Mouse (Mus musculus): ENCODE results near the gene Nuak2.
"Not testable (repeated sequence)": the region's sequence is repeated elsewhere in the genome, so short reads cannot be mapped to it uniquely, and the experiment has no call there.

The Nuak2 gene

DNA sequence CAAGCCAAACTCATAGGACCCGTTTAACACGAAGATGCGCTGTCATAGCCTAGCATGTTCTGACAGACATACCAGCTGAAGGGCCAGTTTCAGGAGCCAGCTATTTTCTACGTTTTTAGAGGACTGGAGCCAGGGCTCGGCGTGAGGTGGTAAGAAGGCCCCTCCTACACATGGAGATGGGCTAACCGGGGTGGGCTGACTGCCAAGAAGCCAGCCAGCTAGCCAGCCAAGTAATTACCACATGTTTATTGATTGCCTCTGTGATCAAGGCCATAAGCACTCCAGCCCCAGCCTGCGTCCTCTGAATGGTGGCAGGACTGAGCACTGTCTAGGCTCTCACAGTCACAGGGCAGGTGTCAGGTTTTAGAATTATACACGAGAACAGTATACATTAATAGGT, 10.9 kb downstream of the Nuak2 start:
- no peak for DNase-seq (ENCODE audit: low spot score in 2 of 2)

DNA sequence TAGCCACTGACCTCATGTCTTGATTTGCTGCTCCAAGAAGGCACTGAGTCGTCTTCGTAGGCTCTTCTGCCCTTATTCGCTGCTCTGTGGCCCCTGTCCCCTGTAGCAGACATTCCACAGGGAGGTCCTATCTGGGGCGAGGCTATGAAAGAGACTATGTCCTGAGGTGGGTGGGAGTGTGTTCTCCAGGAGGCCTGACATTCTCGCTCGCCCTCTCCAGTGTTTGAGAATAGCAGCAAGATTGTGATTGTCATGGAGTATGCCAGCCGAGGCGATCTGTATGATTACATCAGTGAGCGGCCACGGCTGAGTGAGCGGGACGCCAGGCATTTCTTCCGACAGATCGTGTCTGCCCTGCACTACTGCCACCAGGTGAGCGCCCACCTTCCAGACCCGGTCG, 11.6 kb downstream of the Nuak2 start:
- no peak for DNase-seq (ENCODE audit: low spot score in 2 of 2)

DNA sequence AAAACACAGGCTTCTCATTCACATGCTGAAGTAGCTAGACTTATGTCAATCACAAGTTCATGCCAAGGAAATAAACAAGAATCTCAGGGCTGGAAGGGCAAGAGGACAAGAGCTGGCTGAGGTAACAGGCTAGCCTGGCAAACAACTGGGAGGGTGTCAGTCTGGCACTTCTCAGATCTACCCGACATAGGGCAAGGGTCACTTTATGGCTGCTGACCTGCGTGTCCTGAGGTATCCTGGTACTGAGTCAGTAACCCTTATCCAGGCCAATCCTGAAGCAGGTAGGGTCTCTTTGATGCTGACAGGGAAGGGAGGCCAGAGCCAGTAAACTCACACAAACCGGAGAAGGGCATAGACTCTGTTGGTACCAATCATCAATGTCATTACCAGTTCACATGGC, 12.6 kb downstream of the Nuak2 start:
- no peak for DNase-seq (ENCODE audit: low spot score in 2 of 2)

DNA sequence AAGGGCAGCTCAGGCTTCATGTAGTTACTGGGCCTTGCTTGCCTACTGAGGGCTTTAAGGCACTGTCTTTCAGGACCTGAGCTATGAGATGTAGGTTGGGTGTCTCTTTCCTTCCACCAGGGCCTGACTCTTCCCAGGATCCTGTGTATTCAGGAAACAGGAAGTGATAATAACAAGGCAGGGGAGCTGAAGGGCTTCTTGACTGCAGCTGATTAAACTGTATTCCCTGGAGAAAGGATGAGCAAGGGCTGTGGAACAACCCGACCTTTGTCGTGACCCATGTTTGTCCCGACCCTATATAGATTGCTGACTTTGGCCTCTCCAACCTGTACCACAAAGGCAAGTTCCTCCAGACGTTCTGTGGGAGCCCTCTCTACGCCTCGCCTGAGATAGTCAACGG, 13.7 kb downstream of the Nuak2 start:
- DNase-seq (ENCODE audit: low spot score in 2 of 2) = no peak

DNA sequence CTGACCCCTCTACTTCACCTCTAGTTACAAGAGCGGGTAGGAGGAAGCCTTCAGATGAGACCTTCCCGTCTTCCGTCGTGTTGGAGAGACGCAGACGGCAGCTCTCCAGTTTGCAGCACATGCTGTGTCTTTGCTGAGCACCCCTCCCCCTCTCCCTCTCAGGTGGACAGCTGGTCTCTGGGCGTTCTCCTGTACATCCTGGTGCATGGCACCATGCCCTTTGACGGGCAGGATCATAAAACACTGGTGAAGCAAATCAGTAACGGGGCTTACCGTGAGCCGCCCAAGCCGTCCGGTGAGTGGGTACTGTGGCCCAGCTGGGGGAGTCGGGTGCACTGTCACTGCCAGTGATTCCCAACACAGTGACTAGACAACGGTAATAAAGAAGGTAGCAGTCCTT, 14.5 kb downstream of the Nuak2 start:
- no peak for DNase-seq (ENCODE audit: low spot score in 2 of 2)

DNA sequence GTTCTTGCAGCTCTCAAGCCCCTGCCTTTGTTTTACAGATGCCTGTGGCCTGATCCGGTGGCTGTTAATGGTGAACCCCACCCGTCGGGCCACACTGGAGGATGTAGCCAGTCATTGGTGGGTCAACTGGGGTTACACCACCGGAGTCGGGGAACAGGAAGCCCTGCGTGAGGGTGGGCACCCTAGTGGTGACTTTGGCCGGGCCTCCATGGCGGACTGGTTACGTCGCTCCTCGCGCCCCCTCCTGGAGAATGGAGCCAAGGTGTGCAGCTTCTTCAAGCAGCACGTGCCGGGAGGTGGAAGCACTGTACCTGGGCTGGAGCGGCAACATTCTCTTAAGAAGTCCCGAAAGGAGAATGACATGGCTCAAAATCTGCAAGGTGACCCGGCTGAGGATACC, 15.4 kb downstream of the Nuak2 start:
- DNase-seq (ENCODE audit: low spot score in 2 of 2) = no peak

DNA sequence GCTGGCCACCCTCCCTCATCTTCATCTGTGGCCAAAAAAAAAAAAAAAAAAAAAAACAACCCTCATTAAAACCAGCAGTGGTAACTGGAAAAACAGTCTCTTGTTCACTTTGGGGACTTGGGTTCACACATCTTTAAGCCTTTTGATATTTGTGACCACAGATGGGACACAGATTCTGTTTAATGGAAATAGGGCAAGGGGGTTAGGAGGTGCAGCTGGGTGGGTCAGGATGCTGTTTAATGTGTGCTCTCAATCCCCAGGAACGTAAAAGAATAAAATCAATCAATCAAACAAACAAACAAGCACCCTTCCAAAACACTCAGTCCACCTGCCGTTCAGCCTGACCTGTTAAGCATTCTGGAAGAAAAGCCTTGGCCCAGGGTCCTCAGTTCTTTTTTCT, 17.3 kb downstream of the Nuak2 start:
- no peak for DNase-seq (ENCODE audit: low spot score in 2 of 2)

DNA sequence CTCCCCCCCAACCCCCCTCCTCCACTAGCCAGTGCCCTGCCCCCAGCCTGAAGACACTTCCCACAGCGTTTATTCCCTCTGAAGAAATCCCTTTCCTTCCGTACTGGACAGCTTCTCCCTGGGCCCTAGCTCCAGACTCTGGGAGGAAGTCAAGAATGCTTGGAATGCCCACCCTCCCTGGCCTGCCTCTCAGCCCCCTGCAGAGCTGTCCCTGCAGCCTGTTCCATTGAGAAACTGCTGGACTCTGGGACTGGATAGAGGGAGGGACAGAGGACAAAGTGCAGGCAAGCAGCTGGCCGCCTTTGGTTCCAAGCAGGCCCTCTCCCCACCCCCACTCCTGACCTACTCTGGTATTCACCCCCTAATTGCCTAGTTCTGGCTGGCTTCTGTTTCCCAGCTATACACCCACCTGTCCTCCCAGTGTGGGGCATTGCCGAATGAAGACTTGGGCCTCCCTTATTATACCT, 17.8 kb downstream of the Nuak2 start:
- DNase-seq (ENCODE audit: low spot score in 2 of 2) = no peak

DNA sequence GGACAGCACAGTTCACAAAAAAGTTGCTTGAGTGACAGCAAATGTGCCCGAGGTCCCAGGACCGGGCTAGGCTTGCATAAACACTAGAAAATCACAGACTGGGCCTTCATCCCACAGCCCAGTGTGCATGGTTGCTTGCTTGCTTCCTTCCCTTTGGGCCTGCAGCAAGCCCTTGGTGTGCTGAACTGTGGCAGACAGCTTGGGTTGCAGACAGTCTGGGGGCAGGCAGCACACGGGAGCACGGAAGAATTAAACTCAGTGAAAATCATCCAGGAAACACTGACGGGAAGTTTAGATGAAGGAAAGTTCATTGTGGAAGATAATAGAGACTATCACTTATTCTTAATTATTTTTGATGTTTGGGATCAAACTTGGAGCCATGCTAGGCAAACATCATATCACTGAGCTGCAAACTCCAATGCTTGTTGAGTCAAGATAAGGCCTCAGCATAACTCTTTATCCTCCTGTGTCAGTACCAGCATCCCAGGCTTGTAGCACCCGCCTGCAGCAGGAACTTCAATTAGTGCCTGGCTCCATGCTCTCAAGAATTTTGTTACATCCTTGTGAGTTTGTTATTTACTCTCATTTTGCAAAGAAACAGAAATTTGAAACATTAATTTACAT, 18.4 kb downstream of the Nuak2 start:
- no peak for DNase-seq (ENCODE audit: low spot score in 2 of 2)

DNA sequence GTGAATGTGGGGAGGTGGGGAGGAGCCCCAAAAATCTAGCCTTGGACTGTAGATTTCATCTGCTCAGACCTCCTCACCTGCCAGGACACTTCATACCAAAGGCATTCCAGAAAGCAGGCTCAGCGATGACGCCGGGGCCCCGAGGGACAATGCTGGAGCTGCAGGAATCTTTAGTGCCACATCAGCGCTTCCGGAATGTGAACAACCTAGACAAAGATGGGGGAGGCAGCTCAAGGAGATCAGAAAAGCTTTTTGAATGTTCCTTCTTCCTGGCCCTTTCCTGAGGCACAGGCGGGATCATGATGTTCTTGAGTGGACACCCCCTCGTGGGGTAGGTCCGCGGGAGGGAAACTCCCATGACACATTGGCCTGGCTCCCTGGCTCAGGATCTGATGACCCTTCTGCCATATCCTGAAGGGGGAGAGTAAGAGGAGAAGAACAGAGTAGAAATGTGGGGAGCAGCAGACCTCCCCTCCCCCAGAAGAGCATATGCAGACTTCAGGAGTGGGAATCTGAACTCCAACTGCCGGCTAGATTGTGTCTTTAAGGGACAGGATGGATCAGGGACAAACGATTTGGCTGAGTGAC, 19.5 kb downstream of the Nuak2 start:
- no peak for DNase-seq (ENCODE audit: low spot score in 2 of 2)

DNA sequence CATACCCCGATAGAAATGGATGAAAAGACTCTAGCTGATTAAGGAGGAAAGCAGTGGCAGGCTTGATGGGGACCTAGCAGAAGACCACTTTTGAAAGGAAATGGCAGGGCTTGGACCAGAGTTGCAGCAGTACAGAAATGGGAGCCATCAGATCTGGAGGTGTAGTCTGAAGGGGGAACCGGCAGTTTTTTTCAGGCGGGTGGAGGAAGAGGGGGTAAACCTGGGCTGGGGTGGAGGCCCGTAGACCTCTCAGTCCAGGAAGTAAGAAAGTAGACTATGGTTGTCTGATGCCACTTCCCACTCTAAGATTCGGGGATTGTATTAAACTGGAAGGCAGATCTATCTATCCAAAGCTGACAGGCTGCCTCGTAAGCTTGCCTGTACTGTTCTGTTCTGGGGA, 21.0 kb downstream of the Nuak2 start:
- DNase-seq (ENCODE audit: low spot score in 2 of 2) = no peak

DNA sequence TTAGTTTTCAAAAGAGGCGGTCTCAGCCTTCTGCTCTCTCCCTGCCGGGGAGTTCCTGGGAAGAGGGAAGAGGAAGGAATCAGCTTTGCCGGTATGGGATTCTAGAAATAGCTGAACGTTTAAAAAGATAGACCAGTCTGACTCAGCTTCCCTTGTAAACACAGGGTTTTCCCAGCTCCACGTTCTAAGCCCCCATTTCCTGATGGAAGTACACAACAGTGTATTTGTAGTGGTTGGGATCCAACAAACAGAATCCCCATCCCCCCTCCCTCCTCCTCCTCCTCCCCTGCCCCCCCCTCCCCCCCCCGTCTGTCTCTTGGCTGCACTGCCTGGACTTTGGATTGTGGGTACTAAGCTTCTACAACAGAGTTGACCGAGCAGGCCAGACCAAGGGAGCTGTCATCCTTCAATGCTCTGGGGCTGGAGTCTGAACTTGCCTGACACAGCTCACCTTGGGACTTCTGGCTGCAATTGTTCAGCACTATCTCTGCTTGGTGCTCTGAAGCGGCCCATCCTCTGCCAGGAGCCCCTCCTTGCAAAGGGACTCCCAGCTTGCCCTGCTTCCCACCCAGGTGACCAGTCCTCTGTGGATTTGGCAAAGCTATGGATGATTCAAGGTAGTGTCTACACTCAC, 22.2 kb downstream of the Nuak2 start:
- DNase-seq (ENCODE audit: low spot score in 2 of 2) = no peak

DNA sequence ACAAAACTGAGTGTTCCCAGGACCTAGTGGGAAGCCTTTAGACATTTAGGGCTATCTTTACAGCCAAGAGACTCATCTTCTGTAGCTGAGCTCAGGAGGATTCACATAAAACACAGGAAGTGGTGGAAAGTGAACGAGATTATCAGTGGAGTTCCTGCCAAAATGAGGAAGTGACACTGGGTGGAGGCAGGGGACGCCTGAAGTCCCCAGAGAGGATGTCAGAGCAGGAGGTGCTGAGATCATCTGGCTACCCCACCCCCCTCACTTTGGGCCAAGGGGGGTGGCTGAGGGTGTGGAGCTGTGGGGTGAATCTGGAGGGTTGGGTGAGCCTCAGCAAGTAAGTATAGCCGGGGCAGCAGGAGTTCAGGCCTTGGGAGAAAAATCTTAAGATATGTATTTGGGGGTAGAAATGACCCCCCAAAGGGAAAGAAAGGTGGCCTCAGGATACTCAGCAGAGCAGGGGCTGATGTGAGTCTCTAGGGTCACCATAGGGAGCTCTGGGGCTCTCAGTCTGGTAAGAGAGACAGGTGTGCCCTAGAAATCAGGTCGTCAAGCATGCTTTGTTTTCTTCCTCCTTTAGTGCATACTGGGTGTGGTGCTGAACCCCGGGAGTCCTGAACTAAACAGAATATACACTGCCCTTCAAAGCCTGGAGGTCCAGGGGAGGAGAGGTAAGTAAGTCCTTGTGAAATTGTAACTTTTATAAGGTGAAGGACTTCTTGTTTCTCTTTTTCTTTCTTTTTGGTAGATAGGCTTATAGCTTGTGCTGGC, 26.0 kb downstream of the Nuak2 start:
- DNase-seq (ENCODE audit: low spot score in 2 of 2) = peak in 1 of 2 experiments; percentile 22

DNA sequence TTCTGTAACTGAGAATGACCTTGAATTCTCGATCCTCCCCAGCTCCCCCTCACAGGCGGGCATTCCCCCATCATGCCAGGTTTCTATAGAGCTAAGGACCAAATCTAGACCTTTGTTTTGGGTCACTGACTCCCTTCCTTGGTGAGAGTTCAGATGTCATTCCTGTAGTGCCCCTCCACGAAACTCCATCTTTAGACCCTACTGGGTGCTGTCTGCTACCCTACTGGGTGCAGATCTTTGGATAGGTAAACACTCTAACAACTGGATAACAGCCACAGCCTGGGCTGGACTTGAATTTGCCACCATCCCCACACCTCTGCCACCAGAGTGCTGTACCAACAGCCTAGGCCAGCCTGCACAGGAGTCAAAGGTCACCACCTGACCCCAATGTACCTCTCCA, 26.6 kb downstream of the Nuak2 start:
- DNase-seq (ENCODE audit: low spot score in 2 of 2) = no peak

DNA sequence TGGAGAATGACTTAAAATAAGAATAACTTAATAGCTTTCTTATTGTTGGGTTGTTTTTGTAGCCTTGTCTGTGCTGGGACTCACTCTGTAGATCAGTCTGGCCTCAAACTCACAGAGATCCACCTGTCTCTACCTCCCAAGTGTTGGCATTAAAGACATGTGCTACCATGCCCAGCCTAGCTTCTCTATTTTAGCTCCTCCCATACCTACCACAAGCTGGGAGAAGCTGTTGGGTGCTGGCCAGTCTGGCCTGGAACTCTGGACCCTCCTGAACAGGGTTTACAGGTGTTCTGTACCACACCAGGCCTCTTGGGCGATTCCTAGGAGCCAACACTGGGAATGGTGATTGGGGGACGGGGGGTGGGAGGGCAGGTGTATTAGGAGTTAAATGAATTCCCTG, 27.3 kb downstream of the Nuak2 start:
- DNase-seq (ENCODE audit: low spot score in 2 of 2) = no peak

DNA sequence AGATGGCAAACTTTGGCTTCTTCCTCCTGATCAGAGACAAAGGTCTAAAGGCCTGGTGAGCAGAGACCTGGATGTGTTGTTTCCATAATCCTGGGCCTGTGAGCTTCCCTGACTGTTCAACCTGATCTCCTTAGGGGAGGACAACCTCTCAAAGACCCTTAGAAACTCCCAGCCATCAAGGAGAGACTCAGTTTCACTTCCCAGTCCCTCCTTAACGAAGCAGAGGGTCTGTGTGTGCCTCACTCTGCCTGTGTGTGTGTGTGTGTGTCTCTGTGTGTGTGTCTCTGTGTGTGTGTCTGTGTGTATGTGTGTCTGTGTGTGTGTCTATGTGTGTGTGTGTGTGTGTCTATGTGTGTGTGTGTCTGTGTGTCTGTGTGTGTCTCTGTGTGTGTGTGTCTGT, 27.7 kb downstream of the Nuak2 start:
- DNase-seq (ENCODE audit: low spot score in 2 of 2) = no peak

DNA sequence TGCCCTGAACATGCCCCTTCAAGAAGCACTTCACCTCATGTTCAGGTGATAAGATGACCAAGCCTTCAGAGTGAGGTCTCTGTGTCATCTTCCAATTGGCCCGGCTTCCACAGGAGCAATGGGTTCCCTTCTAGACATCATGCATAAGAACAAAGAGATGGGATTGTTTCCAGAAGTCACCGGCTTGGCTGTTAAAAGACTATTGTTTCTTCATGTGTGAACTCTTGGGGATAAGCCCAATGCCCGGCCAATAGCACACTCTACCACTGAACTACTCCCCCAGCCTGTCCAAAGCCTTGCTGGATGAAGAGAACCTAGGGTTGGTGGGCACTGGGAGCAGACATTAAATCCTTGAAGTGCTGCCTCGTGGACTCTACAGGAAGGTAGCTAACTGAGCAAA, 29.6 kb downstream of the Nuak2 start:
- DNase-seq (ENCODE audit: low spot score in 2 of 2) = no peak

DNA sequence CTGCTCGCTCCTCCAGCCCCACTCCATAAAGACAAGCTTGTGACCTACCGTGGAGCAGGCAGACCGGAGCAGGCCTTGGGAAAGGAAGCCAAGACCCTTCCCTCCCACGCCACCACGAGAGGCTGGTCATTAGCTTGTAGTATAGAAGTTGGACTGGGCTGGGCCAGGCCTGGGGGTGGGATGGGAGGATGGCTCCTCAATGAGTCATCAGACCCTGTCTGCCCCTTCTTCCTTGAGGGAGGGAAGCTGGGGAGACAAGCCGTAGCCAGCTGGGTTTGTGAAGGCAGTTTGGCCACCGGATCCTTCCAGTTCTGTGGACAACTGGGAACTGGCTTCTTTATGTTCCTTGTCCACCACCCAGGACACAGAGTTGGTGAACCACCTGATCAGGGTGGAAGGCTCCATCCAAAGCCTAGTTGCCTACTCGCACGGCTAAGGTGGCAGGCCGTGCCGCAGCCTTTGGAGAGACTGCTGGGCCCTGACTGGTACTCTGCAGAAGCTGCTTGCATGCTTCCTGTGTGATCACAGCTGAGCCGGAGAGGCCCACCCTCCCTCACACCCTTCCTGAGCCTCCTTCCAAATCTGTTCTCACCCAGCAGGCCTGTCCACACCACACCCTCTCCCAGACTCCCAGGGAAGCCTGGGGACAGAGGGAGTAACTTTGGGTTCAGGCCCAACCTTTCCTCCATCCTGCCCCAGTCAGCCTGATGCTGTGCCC, 30.4 kb downstream of the Nuak2 start:
- no peak for DNase-seq (ENCODE audit: low spot score in 2 of 2)

DNA sequence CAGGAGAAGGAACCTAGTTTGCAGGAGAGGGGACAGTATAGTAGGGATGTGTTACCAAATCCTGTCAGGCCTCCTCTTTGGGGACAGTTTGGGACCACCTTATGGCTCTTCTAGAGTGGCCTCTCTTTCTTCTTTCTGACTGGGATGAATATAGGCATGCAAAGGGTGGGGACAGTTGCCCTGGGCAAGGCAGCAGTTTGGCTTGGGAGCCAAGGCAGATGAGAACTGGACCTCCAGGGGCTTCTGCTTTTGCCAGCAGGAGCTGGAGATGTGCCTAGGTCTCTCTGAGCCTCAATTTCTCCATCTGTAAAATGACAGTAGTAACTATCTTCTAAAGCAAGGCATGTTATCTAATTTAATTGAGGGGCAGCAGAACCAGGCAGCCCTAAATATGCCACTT, 31.0 kb downstream of the Nuak2 start:
- DNase-seq (ENCODE audit: low spot score in 2 of 2) = no peak

DNA sequence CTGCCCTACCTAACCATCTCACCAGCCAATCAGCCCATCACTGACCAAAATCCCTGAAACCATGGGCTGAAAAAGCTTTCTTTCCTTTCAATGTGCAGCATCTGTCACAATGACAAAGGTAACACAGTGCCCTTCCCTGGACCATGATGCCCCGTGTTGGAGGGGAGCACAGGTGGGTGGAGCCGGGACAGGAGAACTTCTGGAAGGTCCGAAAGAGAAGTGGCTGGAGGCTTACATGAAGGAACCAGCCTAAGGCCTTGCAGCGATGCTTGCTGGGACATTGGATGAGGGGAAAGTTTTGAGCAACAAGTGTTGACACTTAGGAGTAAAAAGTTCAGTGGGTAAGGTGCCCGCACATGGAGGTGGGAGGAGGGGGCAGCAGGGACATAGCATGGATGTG, 32.5 kb downstream of the Nuak2 start:
- no peak for DNase-seq (ENCODE audit: low spot score in 2 of 2)

DNA sequence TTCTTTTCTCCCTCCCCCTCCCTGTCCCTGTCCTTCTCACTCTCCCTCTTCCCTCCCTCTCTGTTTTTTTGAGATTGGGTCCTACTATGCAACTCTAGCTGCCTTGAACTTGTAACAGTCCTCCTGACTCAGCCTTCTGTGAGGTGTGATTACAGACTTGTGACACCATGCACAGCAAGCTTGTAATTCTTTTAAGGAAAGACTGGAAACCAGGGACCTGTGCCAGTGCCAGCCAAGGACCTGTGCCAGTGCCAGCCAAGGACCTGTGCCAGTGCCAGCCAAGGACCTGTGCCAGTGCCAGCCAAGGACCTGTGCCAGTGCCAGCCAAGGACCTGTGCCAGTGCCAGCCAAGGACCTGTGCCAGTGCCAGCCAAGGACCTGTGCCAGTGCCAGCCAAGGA, 33.1 kb downstream of the Nuak2 start:
- not testable (repeated sequence) for DNase-seq (ENCODE audit: low spot score in 2 of 2)

DNA sequence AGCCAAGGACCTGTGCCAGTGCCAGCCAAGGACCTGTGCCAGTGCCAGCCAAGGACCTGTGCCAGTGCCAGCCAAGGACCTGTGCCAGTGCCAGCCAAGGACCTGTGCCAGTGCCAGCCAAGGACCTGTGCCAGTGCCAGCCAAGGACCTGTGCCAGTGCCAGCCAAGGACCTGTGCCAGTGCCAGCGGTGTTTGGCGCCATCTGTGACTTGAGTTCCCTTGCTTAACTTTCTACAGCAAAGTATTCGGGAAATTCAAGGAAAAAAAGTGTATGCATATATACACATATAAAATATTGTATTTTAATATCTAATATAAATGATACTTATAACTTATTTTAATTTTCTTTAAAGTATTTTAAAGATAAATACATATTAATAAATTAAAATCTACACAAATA, 33.7 kb downstream of the Nuak2 start:
- not testable (repeated sequence) for DNase-seq (ENCODE audit: low spot score in 2 of 2)

Measured in left cerebral cortex, adult 9 months (tissue).